ENCODE assay signal across 29 mouse cellular contexts in genomic region chr2:27022612-27023011, GRCm38 (mm10). TPM values are rescaled to one million over a fixed set of nuclear protein-coding genes. Genes with fewer than 3 reads are reported as not detected.
"Had no signal": no experiment of that assay in that cellular context is flagged by ENCODE, and none has a peak within 500 bp of the region (broad histone marks: within the 10 kb centered on the region; RNA-seq: fewer than 3 reads in every experiment).

No protein-coding gene starts in this region.

- H3K27ac ChIP-seq: limb, embryonic 13.5 days; liver, embryonic 12.5 days; liver, embryonic 15.5 days; lung, embryonic 15.5 days; midbrain, embryonic 12.5 days; neural tube, embryonic 12.5 days; neural tube, embryonic 15.5 days; stomach, postnatal 0 days had no signal

- H3K27me3 ChIP-seq: neural tube, embryonic 12.5 days; neural tube, embryonic 15.5 days had no signal

- H3K4me1 ChIP-seq: lung, embryonic 15.5 days had no signal

- DNase-seq: kidney, adult 18-20 months; kidney, adult 9 months; kidney, postnatal 14 days; layer of hippocampus, adult 9-11 months; layer of hippocampus, postnatal 36 days; left cerebral cortex, postnatal 4 days; liver; lung, adult 18-20 months; lung, postnatal 10 days; lung, postnatal 36 days; right cerebral cortex, adult 18-20 months; right cerebral cortex, postnatal 14 days; right cerebral cortex, postnatal 4 days; thymus, adult 2 months; thymus, postnatal 14 days; thymus, postnatal 4 days had no signal

- H3K9me3 ChIP-seq: limb, embryonic 13.5 days; liver, embryonic 12.5 days; liver, embryonic 15.5 days; lung, embryonic 15.5 days; megakaryocyte, embryonic 14.5 days; midbrain, embryonic 12.5 days; neural tube, embryonic 12.5 days; neural tube, embryonic 15.5 days had no signal

- ATAC-seq: liver, embryonic 12.5 days had no signal

- H3K4me3 ChIP-seq: left cerebral cortex, adult 2 months; limb, embryonic 13.5 days; liver, embryonic 12.5 days; liver, embryonic 15.5 days; lung, embryonic 15.5 days; megakaryocyte, embryonic 14.5 days; midbrain, embryonic 12.5 days; neural tube, embryonic 12.5 days; neural tube, embryonic 15.5 days had no signal

- H3K4me2 ChIP-seq: limb, embryonic 13.5 days; liver, embryonic 12.5 days; liver, embryonic 15.5 days; lung, embryonic 15.5 days; midbrain, embryonic 12.5 days; neural tube, embryonic 12.5 days; neural tube, embryonic 15.5 days had no signal

- H3K9ac ChIP-seq: limb, embryonic 13.5 days; liver, embryonic 12.5 days; liver, embryonic 15.5 days; lung, embryonic 15.5 days; midbrain, embryonic 12.5 days; neural tube, embryonic 12.5 days; neural tube, embryonic 15.5 days had no signal

RNA-seq across cellular contexts. Expression of gene Mymk, which starts 49.4 kb away (rescaled TPM):
- polyA plus RNA-seq: stomach, embryonic 14.5 days had no signal

RNA-seq across cellular contexts. Expression of gene Adamts13, which starts 49.4 kb away (rescaled TPM):
- total RNA-seq: left cerebral cortex, postnatal 4 days; midbrain, postnatal 0 days had no signal
- polyA plus RNA-seq: kidney, embryonic 16.5 days; limb, embryonic 13.5 days; lung, embryonic 15.5 days; midbrain, embryonic 12.5 days; midbrain, postnatal 0 days; neural tube, embryonic 12.5 days; neural tube, embryonic 15.5 days had no signal
